Mouse (Mus musculus): ENCODE data around the gene Cd69. TPM values are rescaled to one million over a fixed set of nuclear protein-coding genes. Genes with fewer than 3 reads are reported as not detected.

The Cd69 gene
- total RNA-seq, 2 experiments from 2014 or later, result not detected

GRCm38 (mm10) chr6:129225078-129225477, 50.2 kb downstream of the Cd69 start:
- no peak for DNase-seq (ENCODE audit: low spot score in 2 of 2)

GRCm38 (mm10) chr6:129224090-129224489, 51.1 kb downstream of the Cd69 start:
- DNase-seq (ENCODE audit: low spot score in 2 of 2), result no peak

GRCm38 (mm10) chr6:129223611-129224010, 51.6 kb downstream of the Cd69 start:
- no peak for DNase-seq (ENCODE audit: low spot score in 2 of 2)

GRCm38 (mm10) chr6:129222188-129222800, 52.9 kb downstream of the Cd69 start:
- DNase-seq (ENCODE audit: low spot score in 2 of 2), result no peak

- DNase-seq (ENCODE audit: low spot score in 2 of 2), result no peak
These were observed 54.2 kb downstream of the Cd69 start for GRCm38 (mm10) chr6:129221053-129221452.

- no peak for DNase-seq (ENCODE audit: low spot score in 2 of 2)
These were observed 55.2 kb downstream of the Cd69 start for GRCm38 (mm10) chr6:129219897-129220517.

- DNase-seq (ENCODE audit: low spot score in 2 of 2), result no peak
These were observed 57.0 kb downstream of the Cd69 start for GRCm38 (mm10) chr6:129218191-129218696.

Other genes starting within 250 kb of the Cd69 start
- gene Klrb1f, start 229.5 kb downstream of the Cd69 start, total RNA-seq (2021), result not detected
- gene Clec2e, start 174.5 kb downstream of the Cd69 start, total RNA-seq (2021), result not detected
- 1 to 10 TPM; 5.2 to 5.8 TPM for gene Clec2d, start 94.8 kb downstream of the Cd69 start, total RNA-seq (2021)
- gene 4922502D21Rik, start 56.4 kb upstream of the Cd69 start, total RNA-seq (2021), result not detected
- gene Clec12a, start 67.3 kb upstream of the Cd69 start, total RNA-seq (2021), result not detected
- gene Clec12b, start 110.4 kb upstream of the Cd69 start, total RNA-seq (2021), result not detected
- under 1 TPM; 0.32 to 0.62 TPM for gene Clec1b, start 121.9 kb upstream of the Cd69 start, total RNA-seq (2021)
- gene Clec9a, start 133.4 kb upstream of the Cd69 start, total RNA-seq (2021), result not detected
- gene Clec1a, start 176.6 kb upstream of the Cd69 start, total RNA-seq (2021), result 1 to 10 TPM; 3.1 to 3.3 TPM
- not detected for gene Olr1, start 231.7 kb upstream of the Cd69 start, total RNA-seq (2021)
- not detected for gene Tmem52b, start 237.1 kb upstream of the Cd69 start, total RNA-seq (2021)

Data from layer of hippocampus, postnatal 10 days (tissue).